ENCODE assay signal across 8 mouse cellular contexts in genomic region chr9:78787866-78788265, GRCm38 (mm10).
A peak's percentile ranks its signal among the peaks of the same experiment; 100 is the strongest.
DNase-seq lines count a peak whose midpoint lies in the region; ATAC-seq and TF ChIP-seq lines count a peak whose summit lies in the region.

No protein-coding gene starts in this region.

- DNase-seq in adrenal gland, postnatal 10 days: peak; percentile 22
- DNase-seq in adrenal gland, adult 8-10 months: no peak
- DNase-seq in hindbrain, embryonic 11.5 days (ENCODE audit: low spot score): peak; percentile 76
- DNase-seq in left cerebral cortex, adult 18-20 months (ENCODE audit: low spot score in 2 of 2): peak; percentile 20 to 25
- no peak for DNase-seq in thymus, postnatal 36 days

- TF ChIP-seq CTCF in E14TG2a.4 (conservative IDR thresholded peaks at IDR 0.05; ENCODE audit: low read length): peak; percentile 36

- WGBS in hindbrain, embryonic 11.5 days: 9% methylated on average over 1 of the region's 1 CpGs
- WGBS in midbrain, embryonic 15.5 days: 5% methylated on average over 1 of the region's 1 CpGs

- H3K4me2 ChIP-seq in hindbrain, embryonic 11.5 days (replicated peaks; ENCODE audit: low read depth, low read length): no peak overlapping the region
- no peak overlapping the region for H3K4me2 ChIP-seq in midbrain, embryonic 15.5 days

- no peak overlapping the region for H3K4me3 ChIP-seq in E14TG2a.4 (replicated peaks; ENCODE audit: low read length)
- no peak overlapping the region for H3K4me3 ChIP-seq in hindbrain, embryonic 11.5 days (ENCODE audit: low read depth, low read length)
- no peak overlapping the region for H3K4me3 ChIP-seq in midbrain, embryonic 15.5 days

- H3K27ac ChIP-seq in hindbrain, embryonic 11.5 days (ENCODE audit: low read depth, low read length): no peak overlapping the region
- H3K27ac ChIP-seq in midbrain, embryonic 15.5 days: no peak overlapping the region

- no peak overlapping the region for H3K9ac ChIP-seq in hindbrain, embryonic 11.5 days (ENCODE audit: low read depth, low read length)
- no peak overlapping the region for H3K9ac ChIP-seq in midbrain, embryonic 15.5 days

- H3K4me1 ChIP-seq in E14TG2a.4 (replicated peaks; ENCODE audit: low read depth, low read length): no peaks in the 10 kb centered on the region; the same call in 1 of the 2 replicates
- no peaks in the 10 kb centered on the region for H3K4me1 ChIP-seq in hindbrain, embryonic 11.5 days (replicated peaks; ENCODE audit: control insufficient read depth, insufficient read depth, low read length)
- H3K4me1 ChIP-seq in midbrain, embryonic 15.5 days: no peaks in the 10 kb centered on the region

- no peaks in the 10 kb centered on the region for H3K36me3 ChIP-seq in E14TG2a.4 (ENCODE audit: insufficient read depth, low read length)
- no peaks in the 10 kb centered on the region for H3K36me3 ChIP-seq in hindbrain, embryonic 11.5 days (ENCODE audit: control insufficient read depth, insufficient read depth, low read length)
- H3K36me3 ChIP-seq in midbrain, embryonic 15.5 days (replicated peaks): no peaks in the 10 kb centered on the region

- ATAC-seq in common myeloid progenitor, adult 5-6 weeks (replicated peaks; ENCODE audit: low read depth, poor library complexity, severe bottlenecking): peak; percentile 82
- ATAC-seq in hindbrain, embryonic 11.5 days (ENCODE audit: low FRiP score): peak; percentile 83
- peak; percentile 95 for ATAC-seq in midbrain, embryonic 15.5 days (replicated peaks)

- H3K27me3 ChIP-seq in E14TG2a.4 (ENCODE audit: insufficient read depth, low read length): no peaks in the 10 kb centered on the region
- no peaks in the 10 kb centered on the region for H3K27me3 ChIP-seq in hindbrain, embryonic 11.5 days (ENCODE audit: control insufficient read depth, insufficient read depth, low read length)
- no peaks in the 10 kb centered on the region for H3K27me3 ChIP-seq in midbrain, embryonic 15.5 days (replicated peaks)

- no peaks in the 10 kb centered on the region for H3K9me3 ChIP-seq in E14TG2a.4 (ENCODE audit: low read length)
- H3K9me3 ChIP-seq in hindbrain, embryonic 11.5 days (ENCODE audit: control insufficient read depth, low read length): no peaks in the 10 kb centered on the region
- no peaks in the 10 kb centered on the region for H3K9me3 ChIP-seq in midbrain, embryonic 15.5 days

Comparison
In these comparisons a context has a peak if more than half of its experiments do, and no peak if none do; other contexts are left out.
1. DNase-seq: peak in adrenal gland, postnatal 10 days (single experiment), hindbrain, embryonic 11.5 days (single experiment) and left cerebral cortex, adult 18-20 months (2 of 2); none in adrenal gland, adult 8-10 months (single experiment) and thymus, postnatal 36 days (0 of 2).
2. Peak in every context shown above with its lines, with median percentiles within 50 percentile points of each other: ATAC-seq.